In genomic region chr11:37236601-37237083, GRCm38 (mm10) we compare ENCODE assay signal across 8 mouse cellular contexts. TPM values are rescaled to one million over a fixed set of nuclear protein-coding genes. Genes with fewer than 3 reads are reported as not detected.
DNase-seq lines count a peak whose midpoint lies in the region; ATAC-seq and TF ChIP-seq lines count a peak whose summit lies in the region.

No protein-coding gene starts in this region.

- no peak for DNase-seq in lung, postnatal 36 days
- peak; percentile 72 to 77 for DNase-seq in layer of hippocampus, postnatal 36 days
- DNase-seq in midbrain, embryonic 11.5 days (ENCODE audit: low spot score, missing footprints): peak; percentile 95
- no peak for DNase-seq in MN1 (ENCODE audit: low spot score)

- TF ChIP-seq CTCF in cortical plate, adult 2 months (IDR thresholded peaks at IDR 0.05; ENCODE audit: extremely low read depth, insufficient read depth, low read length): no peak

- H3K4me3 ChIP-seq in lung, embryonic 15.5 days: peak overlapping the region; percentile 72
- H3K4me3 ChIP-seq in cortical plate, adult 2 months (ENCODE audit: insufficient read depth, low read length): peak overlapping the region; percentile 73
- peak overlapping the region; percentile 73 for H3K4me3 ChIP-seq in heart, embryonic 13.5 days
- peak overlapping the region; percentile 67 for H3K4me3 ChIP-seq in midbrain, embryonic 11.5 days (ENCODE audit: low read depth, low read length)
- peak overlapping the region; percentile 72 for H3K4me3 ChIP-seq in stomach, embryonic 16.5 days (replicated peaks; ENCODE audit: low read length)

- peak; percentile 88 for ATAC-seq in lung, embryonic 15.5 days (ENCODE audit: borderline replicate concordance, extremely low read depth, low FRiP score, low TSS enrichment)
- no peak for ATAC-seq in heart, embryonic 13.5 days (ENCODE audit: extremely low read depth, insufficient number of reproducible peaks, low FRiP score, low TSS enrichment)
- peak; percentile 89 for ATAC-seq in midbrain, embryonic 11.5 days (ENCODE audit: low FRiP score)
- ATAC-seq in stomach, embryonic 16.5 days (ENCODE audit: insufficient read depth, low FRiP score): peak; percentile 84

- TF ChIP-seq POLR2A in cortical plate, adult 2 months (IDR thresholded peaks at IDR 0.05; ENCODE audit: extremely low read depth, insufficient read depth, low read length): no peak

- H3K4me1 ChIP-seq in lung, embryonic 15.5 days: peaks cover 12% of the 10 kb centered on the region; the same call in 1 of the 2 replicates
- peaks cover 2% of the 10 kb centered on the region; the same call in 1 of the 2 replicates for H3K4me1 ChIP-seq in cortical plate, adult 2 months (ENCODE audit: control insufficient read depth, insufficient read depth, low read length)
- H3K4me1 ChIP-seq in heart, embryonic 13.5 days: peaks cover 9% of the 10 kb centered on the region
- H3K4me1 ChIP-seq in midbrain, embryonic 11.5 days (ENCODE audit: control insufficient read depth, insufficient read depth, low read length): peaks cover 7% of the 10 kb centered on the region
- H3K4me1 ChIP-seq in stomach, embryonic 16.5 days (ENCODE audit: control insufficient read depth, insufficient read depth, low read length): 0 out of 2 replicates have a peak, but pooled peaks cover 5% of the 10 kb centered on the region

- under 1% methylated on average over 31 of the region's 31 CpGs for WGBS in lung, embryonic 15.5 days
- 1% methylated on average over 29 of the region's 31 CpGs for WGBS in heart, embryonic 13.5 days
- under 1% methylated on average over 31 of the region's 31 CpGs for WGBS in midbrain, embryonic 11.5 days
- under 1% methylated on average over 31 of the region's 31 CpGs for WGBS in stomach, embryonic 16.5 days

- H3K27me3 ChIP-seq in lung, embryonic 15.5 days: peaks cover 29% of the 10 kb centered on the region
- peaks cover 58% of the 10 kb centered on the region for H3K27me3 ChIP-seq in heart, embryonic 13.5 days (replicated peaks)
- H3K27me3 ChIP-seq in midbrain, embryonic 11.5 days (ENCODE audit: control insufficient read depth, insufficient read depth, low read length): no peaks in the 10 kb centered on the region; the same call in 1 of the 2 replicates
- H3K27me3 ChIP-seq in stomach, embryonic 16.5 days (ENCODE audit: control insufficient read depth, insufficient read depth, low read length): peaks cover 4% of the 10 kb centered on the region; the same call in 1 of the 2 replicates

- H3K9me3 ChIP-seq in lung, embryonic 15.5 days: no peaks in the 10 kb centered on the region
- H3K9me3 ChIP-seq in heart, embryonic 13.5 days: no peaks in the 10 kb centered on the region
- H3K9me3 ChIP-seq in midbrain, embryonic 11.5 days (ENCODE audit: control insufficient read depth, low read length): no peaks in the 10 kb centered on the region
- H3K9me3 ChIP-seq in stomach, embryonic 16.5 days (replicated peaks; ENCODE audit: control insufficient read depth, low read length): no peaks in the 10 kb centered on the region

- H3K4me2 ChIP-seq in lung, embryonic 15.5 days: peak overlapping the region; percentile 95
- peak overlapping the region; percentile 95 for H3K4me2 ChIP-seq in heart, embryonic 13.5 days
- peak overlapping the region; percentile 84 for H3K4me2 ChIP-seq in midbrain, embryonic 11.5 days
- peak overlapping the region; percentile 76 for H3K4me2 ChIP-seq in stomach, embryonic 16.5 days (ENCODE audit: low read depth, low read length)

- H3K27ac ChIP-seq in lung, embryonic 15.5 days: peak overlapping the region; percentile 33
- H3K27ac ChIP-seq in cortical plate, adult 2 months (ENCODE audit: insufficient read depth, low read length): peak overlapping the region; percentile 76
- H3K27ac ChIP-seq in heart, embryonic 13.5 days (replicated peaks): 0 out of 2 replicates have a peak overlapping the region, but pooled peaks have one; percentile 5
- peak overlapping the region; percentile 76 for H3K27ac ChIP-seq in midbrain, embryonic 11.5 days (ENCODE audit: low read depth, low read length)
- peak overlapping the region; percentile 65 for H3K27ac ChIP-seq in stomach, embryonic 16.5 days (ENCODE audit: low read length)

- H3K36me3 ChIP-seq in lung, embryonic 15.5 days: no peaks in the 10 kb centered on the region
- H3K36me3 ChIP-seq in heart, embryonic 13.5 days: no peaks in the 10 kb centered on the region
- no peaks in the 10 kb centered on the region for H3K36me3 ChIP-seq in midbrain, embryonic 11.5 days (ENCODE audit: control insufficient read depth, insufficient read depth, low read length)
- no peaks in the 10 kb centered on the region for H3K36me3 ChIP-seq in stomach, embryonic 16.5 days (ENCODE audit: control insufficient read depth, insufficient read depth, low read length)

- H3K9ac ChIP-seq in lung, embryonic 15.5 days: peak overlapping the region; percentile 54
- peak overlapping the region; percentile 77 for H3K9ac ChIP-seq in heart, embryonic 13.5 days
- peak overlapping the region; percentile 88 for H3K9ac ChIP-seq in midbrain, embryonic 11.5 days (ENCODE audit: low read length)
- peak overlapping the region; percentile 73 for H3K9ac ChIP-seq in stomach, embryonic 16.5 days (ENCODE audit: low read length)

RNA-seq across cellular contexts. Expression of gene Tenm2, which starts 0.9 kb away (rescaled TPM):
- polyA plus RNA-seq in lung, embryonic 15.5 days (2015; fragmentation: Nextera tagmentation; extraction: Ambion mirVana): 0.35 and 0.44 TPM in 2 replicates
- polyA plus RNA-seq in cortical plate, adult 2 months (2012; rRNA removed): 26.6 and 28.3 TPM in 2 replicates
- polyA plus RNA-seq in heart, embryonic 13.5 days (2015; fragmentation: Nextera tagmentation; extraction: Ambion mirVana): 0.98 and 1.2 TPM in 2 replicates
- total RNA-seq in layer of hippocampus, postnatal 36 days (2021): 100 to 1,000 TPM; 141 to 157 TPM
- polyA plus RNA-seq in midbrain, embryonic 11.5 days (2014; fragmentation: Nextera tagmentation; extraction: Ambion mirVana): 6.7 and 7.4 TPM in 2 replicates
- polyA plus RNA-seq in stomach, embryonic 16.5 days (2015; fragmentation: Nextera tagmentation; extraction: Ambion mirVana): 1.9 and 2.9 TPM in 2 replicates

Comparison
In these comparisons a context has a peak if more than half of its experiments do, and no peak if none do; other contexts are left out.
1. H3K27ac ChIP-seq: peak in every context shown above with its lines; median percentile 76 in cortical plate, adult 2 months; 76 in midbrain, embryonic 11.5 days; 65 in stomach, embryonic 16.5 days; 33 in lung, embryonic 15.5 days; 5 in heart, embryonic 13.5 days.
2. DNase-seq: peak in layer of hippocampus, postnatal 36 days (2 of 2) and midbrain, embryonic 11.5 days (single experiment); none in lung, postnatal 36 days (single experiment) and MN1 (single experiment).
3. Peak in every context shown above with its lines, with median percentiles within 50 percentile points of each other: H3K4me2 ChIP-seq, H3K4me3 ChIP-seq and H3K9ac ChIP-seq.